Mouse (Mus musculus) limb, embryonic 10.5 days (tissue): Measurements from ENCODE around the gene 1700018F24Rik. TPM values are rescaled to one million over a fixed set of nuclear protein-coding genes. Genes with fewer than 3 reads are reported as not detected.

ENCODE experiments used
- DNase-seq: peaks from one replicate; pipeline ENCODE4 v3.0.0-alpha.2; 2017; ENCODE audit warnings: low spot score
- H3K27ac ChIP-seq: fragments of 300-500 bp; sonication (generic); 2 replicates; pipeline ENCODE4 v1.5.1; 2016; ENCODE audit warnings: mild to moderate bottlenecking
- H3K27me3 ChIP-seq: fragments of 300-500 bp; sonication (generic); 2 replicates; pipeline ENCODE4 v1.6.1; 2016; ENCODE audit warnings: low read depth, mild to moderate bottlenecking; ENCODE audit not compliant: poor library complexity, severe bottlenecking
- H3K36me3 ChIP-seq: fragments of 300-500 bp; sonication (generic); 2 replicates; pipeline ENCODE4 v1.6.1; 2016; ENCODE audit warnings: mild to moderate bottlenecking, moderate library complexity
- H3K4me1 ChIP-seq: fragments of 300-500 bp; sonication (generic); 2 replicates; pipeline ENCODE4 v1.6.1; 2016
- H3K4me3 ChIP-seq: fragments of 300-500 bp; sonication (generic); 2 replicates; pipeline ENCODE4 v1.5.1; 2016; ENCODE audit warnings: mild to moderate bottlenecking, moderate library complexity
- H3K9me3 ChIP-seq: fragments of 300-500 bp; sonication (generic); replicated peaks from 2 replicates; pipeline ENCODE4 v1.6.1; 2016; ENCODE audit warnings: mild to moderate bottlenecking
- WGBS: fragments of 180-500 bp; shearing (Covaris S2); methylation state at CpG from one replicate; pipeline ENCODE4 v1.1.7; 2016; 5-methylcytosine and 5-hydroxymethylcytosine counted together
- polyA plus RNA-seq: library from polyadenylated mRNA; unstranded; fragments of >200 nt; fragmentation: Nextera tagmentation; extraction: Ambion mirVana; gene quantifications from 2 replicates; pipeline ENCODE4 v1.2.1, GENCODE M21; 2016

The 1700018F24Rik gene
- polyA plus RNA-seq, 1 experiment from 2014 or later: not detected

GRCm38 (mm10) chr5:145088186-145088585 lies 45.4 kb downstream of the 1700018F24Rik start:
- Histone ChIP-seq H3K4me1 (peaks cover 12% of the 10 kb centered on the region), H3K27ac (no peak overlapping the region), H3K27me3 (no peaks in the 10 kb centered on the region), H3K36me3 (peaks cover 62% of the 10 kb centered on the region), H3K4me3 (no peak overlapping the region), H3K9me3 (no peaks in the 10 kb centered on the region)
- 93% methylated on average over 2 of the region's 2 CpGs for WGBS
- no peak for DNase-seq

- Histone ChIP-seq H3K27ac (no peak overlapping the region), H3K9me3 (no peaks in the 10 kb centered on the region), H3K4me1 (peaks cover 2% of the 10 kb centered on the region), H3K27me3 (no peaks in the 10 kb centered on the region), H3K36me3 (peaks cover 79% of the 10 kb centered on the region), H3K4me3 (no peak overlapping the region)
- DNase-seq: no peak
- WGBS: 94% methylated on average over 3 of the region's 3 CpGs
Measured at GRCm38 (mm10) chr5:145089878-145090277, 47.1 kb downstream of the 1700018F24Rik start.

Other genes with a start within 250 kb of the 1700018F24Rik start
- gene Smurf1, start 77.1 kb upstream of the 1700018F24Rik start, polyA plus RNA-seq: 15.0 and 19.4 TPM in 2 replicates
- not detected in 2 replicates for gene Gm4871, start 10.2 kb upstream of the 1700018F24Rik start, polyA plus RNA-seq
- gene Arpc1a, start 40.8 kb downstream of the 1700018F24Rik start, polyA plus RNA-seq: 111 and 125 TPM in 2 replicates
- gene Kpna7, start 41.0 kb downstream of the 1700018F24Rik start, polyA plus RNA-seq: not detected in 2 replicates
- 148 and 161 TPM in 2 replicates for gene Arpc1b, start 71.2 kb downstream of the 1700018F24Rik start, polyA plus RNA-seq
- 133 and 154 TPM in 2 replicates for gene Pdap1, start 97.2 kb downstream of the 1700018F24Rik start, polyA plus RNA-seq
- 277 and 305 TPM in 2 replicates for gene Bud31, start 97.4 kb downstream of the 1700018F24Rik start, polyA plus RNA-seq
- 18.4 and 21.8 TPM in 2 replicates for gene Ptcd1, start 124.1 kb downstream of the 1700018F24Rik start, polyA plus RNA-seq
- 90.8 and 93.9 TPM in 2 replicates for gene Cpsf4, start 124.2 kb downstream of the 1700018F24Rik start, polyA plus RNA-seq
- 530 and 569 TPM in 2 replicates for gene Atp5j2, start 149.1 kb downstream of the 1700018F24Rik start, polyA plus RNA-seq
- 6.6 and 7.3 TPM in 2 replicates for gene Zkscan14, start 158.9 kb downstream of the 1700018F24Rik start, polyA plus RNA-seq
- gene Zkscan5, start 161.6 kb downstream of the 1700018F24Rik start, polyA plus RNA-seq: 16.2 and 20.9 TPM in 2 replicates
- 26.0 and 31.2 TPM in 2 replicates for gene Zfp655, start 188.7 kb downstream of the 1700018F24Rik start, polyA plus RNA-seq
- gene Zscan25, start 237.5 kb downstream of the 1700018F24Rik start, polyA plus RNA-seq: 0.43 and 0.67 TPM in 2 replicates